Mouse (Mus musculus): ENCODE data around the gene Tmem184b.

Gene Tmem184b

GRCm38 (mm10) chr15:79402836-79403762, at the start of gene Tmem184b:
Gene Tmem184b, minus strand, starts transcription at chr15:79403569.
- peak; percentile 89 for DNase-seq (ENCODE audit: low read depth, low spot score)

- no peak for DNase-seq (ENCODE audit: low read depth, low spot score)
Measured at GRCm38 (mm10) chr15:79448041-79448440, 44.7 kb upstream of the Tmem184b start.

- no peak for DNase-seq (ENCODE audit: low read depth, low spot score)
Measured at GRCm38 (mm10) chr15:79445786-79446654, 42.7 kb upstream of the Tmem184b start.

- DNase-seq (ENCODE audit: low read depth, low spot score) = no peak
Measured at GRCm38 (mm10) chr15:79443856-79444410, 40.6 kb upstream of the Tmem184b start.

- DNase-seq (ENCODE audit: low read depth, low spot score) = no peak
Measured at GRCm38 (mm10) chr15:79442961-79443518, 39.7 kb upstream of the Tmem184b start.

- no peak for DNase-seq (ENCODE audit: low read depth, low spot score)
Measured at GRCm38 (mm10) chr15:79442257-79442611, 38.9 kb upstream of the Tmem184b start.

GRCm38 (mm10) chr15:79441331-79442256, 38.2 kb upstream of the Tmem184b start:
- DNase-seq (ENCODE audit: low read depth, low spot score) = peak; percentile 78

GRCm38 (mm10) chr15:79440651-79441330, 37.4 kb upstream of the Tmem184b start:
- DNase-seq (ENCODE audit: low read depth, low spot score) = no peak

- no peak for DNase-seq (ENCODE audit: low read depth, low spot score)
Measured at GRCm38 (mm10) chr15:79440223-79440622, 36.9 kb upstream of the Tmem184b start.

GRCm38 (mm10) chr15:79439386-79439785, 36.0 kb upstream of the Tmem184b start:
- DNase-seq (ENCODE audit: low read depth, low spot score) = no peak

GRCm38 (mm10) chr15:79438816-79439215, 35.4 kb upstream of the Tmem184b start:
- no peak for DNase-seq (ENCODE audit: low read depth, low spot score)

- no peak for DNase-seq (ENCODE audit: low read depth, low spot score)
Measured at GRCm38 (mm10) chr15:79438209-79438810, 34.9 kb upstream of the Tmem184b start.

- DNase-seq (ENCODE audit: low read depth, low spot score) = no peak
Measured at GRCm38 (mm10) chr15:79437541-79438208, 34.3 kb upstream of the Tmem184b start.

GRCm38 (mm10) chr15:79436481-79436921, 33.1 kb upstream of the Tmem184b start:
- no peak for DNase-seq (ENCODE audit: low read depth, low spot score)

GRCm38 (mm10) chr15:79435191-79435671, 31.9 kb upstream of the Tmem184b start:
- DNase-seq (ENCODE audit: low read depth, low spot score) = no peak

- no peak for DNase-seq (ENCODE audit: low read depth, low spot score)
Measured at GRCm38 (mm10) chr15:79432892-79433291, 29.5 kb upstream of the Tmem184b start.

- DNase-seq (ENCODE audit: low read depth, low spot score) = no peak
Measured at GRCm38 (mm10) chr15:79432328-79432727, 29.0 kb upstream of the Tmem184b start.

GRCm38 (mm10) chr15:79431925-79432324, 28.6 kb upstream of the Tmem184b start:
- DNase-seq (ENCODE audit: low read depth, low spot score) = no peak

Data from CD4-positive helper T cell, adult 2 months (primary cell).